Mouse (Mus musculus): ENCODE data around the gene Spats2. TPM values are rescaled to one million over a fixed set of nuclear protein-coding genes. Genes with fewer than 3 reads are reported as not detected.
"Not testable (repeated sequence)": the region's sequence is repeated elsewhere in the genome, so short reads cannot be mapped to it uniquely, and the experiment has no call there.

Gene Spats2
- total RNA-seq, 2 experiments from 2014 or later: 36.2 to 37.0 TPM

- intact Hi-C loops (cut with DNase I); DNase-seq (ENCODE audit: low spot score in 2 of 2): not testable (repeated sequence)
Observed at GRCm38 (mm10) chr15:99251111-99251510, 125.4 kb downstream of the Spats2 start.

- intact Hi-C loops (cut with DNase I): no loop called here
- DNase-seq (ENCODE audit: low spot score in 2 of 2): peak; percentile 99
Observed at GRCm38 (mm10) chr15:99251626-99252380, 126.1 kb downstream of the Spats2 start, which contains the start of gene Mcrs1. TSS of gene Mcrs1 (minus strand) at chr15:99251961.

- DNase-seq (ENCODE audit: low spot score in 2 of 2): no peak
Observed at GRCm38 (mm10) chr15:99252381-99253174, 126.9 kb downstream of the Spats2 start.

GRCm38 (mm10) chr15:99253175-99253479 lies 127.4 kb downstream of the Spats2 start:
- DNase-seq (ENCODE audit: low spot score in 2 of 2); intact Hi-C loops (cut with DNase I): not testable (repeated sequence)

More at GRCm38 (mm10) chr15:99252381-99253174, 126.9 kb downstream of the Spats2 start:
- intact Hi-C loops (cut with DNase I): no loop called here

- no peak for DNase-seq (ENCODE audit: low spot score in 2 of 2)
- intact Hi-C loops (cut with DNase I): no loop called here
Observed at GRCm38 (mm10) chr15:99253772-99254171, 128.1 kb downstream of the Spats2 start.

GRCm38 (mm10) chr15:99254477-99255005 lies 128.8 kb downstream of the Spats2 start:
- no peak for DNase-seq (ENCODE audit: low spot score in 2 of 2)
- intact Hi-C loops (cut with DNase I): no loop called here

GRCm38 (mm10) chr15:99255241-99255749 lies 129.6 kb downstream of the Spats2 start:
- intact Hi-C loops (cut with DNase I): no loop called here
- DNase-seq (ENCODE audit: low spot score in 2 of 2): no peak

GRCm38 (mm10) chr15:99259167-99259729 lies 133.5 kb downstream of the Spats2 start:
- intact Hi-C loops (cut with DNase I): no loop called here

GRCm38 (mm10) chr15:99259730-99260252 lies 134.1 kb downstream of the Spats2 start:
- intact Hi-C loops (cut with DNase I): loop anchor here (5.0 to 10.0 kb wide), 2 partner anchors 37 to 205 kb away; partner anchors contain the start of genes Kcnh3 and Prph
- DNase-seq (ENCODE audit: low spot score in 2 of 2): peak in 1 of 2 experiments; percentile 71

More at GRCm38 (mm10) chr15:99259167-99259729, 133.5 kb downstream of the Spats2 start:
- no peak for DNase-seq (ENCODE audit: low spot score in 2 of 2)

GRCm38 (mm10) chr15:99262702-99263101 lies 137.0 kb downstream of the Spats2 start:
- intact Hi-C loops (cut with DNase I): loop anchor here (2.0 to 10.0 kb wide), 3 partner anchors 14 to 208 kb away; partner anchors contain the start of genes Kcnh3 and Prph
- peak in 1 of 2 experiments; percentile 57 for DNase-seq (ENCODE audit: low spot score in 2 of 2)

Small RNA genes lying within 50 kb of the gene (microRNA-seq; reads per million reads assigned to microRNA genes)
- gene Mir6960: 0 to 0.67 reads per million in 2 experiments

Other genes starting within 250 kb of the Spats2 start
- 10 to 100 TPM in 1 of 2 experiments, 1 to 10 TPM in 1; 8.2 to 11.6 TPM for gene Rhebl1, start 231.4 kb upstream of the Spats2 start, total RNA-seq (2021)
- gene Dhh, start 227.4 kb upstream of the Spats2 start, total RNA-seq (2021): under 1 TPM; 0.37 to 0.41 TPM
- 10 to 100 TPM; 13.8 to 18.4 TPM for gene Lmbr1l, start 207.7 kb upstream of the Spats2 start, total RNA-seq (2021)
- gene Tuba1b, start 191.4 kb upstream of the Spats2 start, total RNA-seq (2021): 100 to 1,000 TPM; 541 to 580 TPM
- not detected for gene Gm49450, start 172.4 kb upstream of the Spats2 start, total RNA-seq (2021)
- gene Tuba1a, start 172.2 kb upstream of the Spats2 start, total RNA-seq (2021): 1,000 to 10,000 TPM; 1,095 to 1,137 TPM
- 10 to 100 TPM; 71.0 to 80.5 TPM for gene Tuba1c, start 96.0 kb upstream of the Spats2 start, total RNA-seq (2021)
- 1 to 10 TPM; 1.4 to 1.6 TPM for gene Prph, start 70.7 kb upstream of the Spats2 start, total RNA-seq (2021)
- gene Troap, start 51.3 kb upstream of the Spats2 start, total RNA-seq (2021): under 1 TPM; 0.69 TPM
- gene C1ql4, start 38.1 kb upstream of the Spats2 start, total RNA-seq (2021): not detected
- gene Dnajc22, start 32.7 kb upstream of the Spats2 start, total RNA-seq (2021): under 1 TPM in 1 of 2 experiments, not detected in 1; 0.30 TPM
- gene Kcnh3, start 98.9 kb downstream of the Spats2 start, total RNA-seq (2021): 100 to 1,000 TPM; 171 to 172 TPM
- gene Mcrs1, start 126.0 kb downstream of the Spats2 start, total RNA-seq (2021): 10 to 100 TPM; 80.1 to 81.0 TPM
- 10 to 100 TPM; 87.0 to 95.3 TPM for gene Prpf40b, start 169.2 kb downstream of the Spats2 start, total RNA-seq (2021)
- gene Fam186b, start 170.0 kb downstream of the Spats2 start, total RNA-seq (2021): 1 to 10 TPM; 1.6 to 1.9 TPM
- 10 to 100 TPM in 1 of 2 experiments, 1 to 10 TPM in 1; 9.5 to 10.7 TPM for gene Fmnl3, start 244.6 kb downstream of the Spats2 start, total RNA-seq (2021)

Measured in left cerebral cortex, postnatal 25 days (tissue).